Mouse (Mus musculus) bone marrow, adult 2 months (tissue): ENCODE results near the gene Cd163. TPM values are rescaled to one million over a fixed set of nuclear protein-coding genes. Genes with fewer than 3 reads are reported as not detected.
"Not testable (repeated sequence)": the region's sequence is repeated elsewhere in the genome, so short reads cannot be mapped to it uniquely, and the experiment has no call there.

Source experiments
- H3K27ac ChIP-seq: fragments of 200-500 bp; 2 replicates; pipeline ENCODE4 v1.5.1; 2012; ENCODE audit warnings: low read depth, mild to moderate bottlenecking, control low read depth, inconsistent platforms, low read length; ENCODE audit not compliant: control insufficient read depth, poor library complexity, insufficient read depth
- H3K4me1 ChIP-seq: fragments of 200-500 bp; 2 replicates; pipeline ENCODE4 v1.6.1; 2011; ENCODE audit warnings: low read length; ENCODE audit not compliant: control insufficient read depth, insufficient read depth
- H3K4me3 ChIP-seq: fragments of 200-500 bp; replicated peaks from 2 replicates; pipeline ENCODE3; 2011; ENCODE audit warnings: mild to moderate bottlenecking, low read depth, low read length, control low read depth; ENCODE audit not compliant: control insufficient read depth
- CTCF ChIP-seq: fragments of 200-500 bp; IDR thresholded peaks from 2 replicates; pipeline ENCODE4 v1.5.1; 2011; ENCODE audit warnings: low read length, control low read depth; ENCODE audit not compliant: control insufficient read depth, insufficient read depth
- POLR2A ChIP-seq: fragments of 200-500 bp; IDR thresholded peaks from 2 replicates; pipeline ENCODE4 v1.6.1; 2011; ENCODE audit warnings: low read depth, mild to moderate bottlenecking, control low read depth, low read length, borderline replicate concordance; ENCODE audit not compliant: control insufficient read depth
- WGBS: fragments of 180-500 bp; shearing (Covaris S2); methylation state at CpG from one replicate; pipeline ENCODE4 v1.1.7; 2018; 5-methylcytosine and 5-hydroxymethylcytosine counted together
- polyA plus RNA-seq: library from polyadenylated mRNA; stranded (reverse); fragments of >200 nt; gene quantifications from 2 replicates; pipeline ENCODE4 v1.2.4, GENCODE M21; 2011; ENCODE audit warnings: low replicate concordance; ENCODE audit not compliant: missing spikeins, insufficient read depth, insufficient read length

Gene Cd163
- polyA plus RNA-seq: 8.3 and 14.5 TPM in 2 replicates

GRCm38 (mm10) chr6:124304356-124304755, at the start of gene Cd163:
Gene Cd163 (plus strand): TSS chr6:124304656.
- no peak for TF ChIP-seq CTCF
- TF ChIP-seq POLR2A: no peak
- H3K4me3 ChIP-seq: no peak within 1 kb of the TSS
- 79% methylated on average over 4 of the region's 4 CpGs for WGBS
- H3K4me1 ChIP-seq: no peaks in the 10 kb centered on the region
- no peak within 1 kb of the TSS for H3K27ac ChIP-seq

- WGBS: 74% methylated on average over 6 of the region's 6 CpGs
- Histone ChIP-seq H3K4me3 (no peak overlapping the region), H3K27ac (no peak overlapping the region), H3K4me1 (no peaks in the 10 kb centered on the region)
- TF ChIP-seq POLR2A: no peak
- no peak for TF ChIP-seq CTCF
These were observed 48.6 kb upstream of the Cd163 start for GRCm38 (mm10) chr6:124255721-124256470.

GRCm38 (mm10) chr6:124260198-124260931, 44.1 kb upstream of the Cd163 start:
- Histone ChIP-seq H3K27ac (no peak overlapping the region), H3K4me1 (no peaks in the 10 kb centered on the region), H3K4me3 (no peak overlapping the region)
- WGBS: 21% methylated on average over 14 of the region's 14 CpGs
- TF ChIP-seq POLR2A: no peak
- TF ChIP-seq CTCF: peak; percentile 93

- Histone ChIP-seq H3K27ac (no peak overlapping the region), H3K4me1 (no peaks in the 10 kb centered on the region), H3K4me3 (no peak overlapping the region)
- TF ChIP-seq CTCF (peak; percentile 92), POLR2A (no peak)
- under 1% methylated on average over 3 of the region's 3 CpGs for WGBS
These were observed 41.8 kb upstream of the Cd163 start for GRCm38 (mm10) chr6:124262696-124263095.

GRCm38 (mm10) chr6:124273231-124273880, 31.1 kb upstream of the Cd163 start:
- no peak for TF ChIP-seq CTCF
- TF ChIP-seq POLR2A: no peak
- Histone ChIP-seq H3K27ac (peak overlapping the region; percentile 27; the same call in 1 of the 2 replicates), H3K4me1 (no peaks in the 10 kb centered on the region; the same call in 1 of the 2 replicates), H3K4me3 (peak overlapping the region; percentile 13)
- WGBS: 9% methylated on average over 5 of the region's 5 CpGs

GRCm38 (mm10) chr6:124277641-124278040, 26.8 kb upstream of the Cd163 start:
- no peak overlapping the region for H3K4me3 ChIP-seq
- no peak overlapping the region for H3K27ac ChIP-seq
- TF ChIP-seq POLR2A: no peak
- 81% methylated on average over 5 of the region's 5 CpGs for WGBS
- no peaks in the 10 kb centered on the region; the same call in 1 of the 2 replicates for H3K4me1 ChIP-seq

GRCm38 (mm10) chr6:124278291-124278690, 26.2 kb upstream of the Cd163 start:
- TF ChIP-seq POLR2A (no peak), CTCF (no peak)
- WGBS: 62% methylated on average over 5 of the region's 5 CpGs
- no peak overlapping the region; the same call in 1 of the 2 replicates for H3K27ac ChIP-seq
- H3K4me3 ChIP-seq: no peak overlapping the region
- H3K4me1 ChIP-seq: no peaks in the 10 kb centered on the region; the same call in 1 of the 2 replicates

- H3K4me3 ChIP-seq: no peak overlapping the region
- TF ChIP-seq CTCF: no peak
- no peak for TF ChIP-seq POLR2A
- WGBS: 45% methylated on average over 4 of the region's 4 CpGs
- no peak overlapping the region for H3K27ac ChIP-seq
- no peaks in the 10 kb centered on the region; the same call in 1 of the 2 replicates for H3K4me1 ChIP-seq
These were observed 21.7 kb upstream of the Cd163 start for GRCm38 (mm10) chr6:124282731-124283130.

GRCm38 (mm10) chr6:124297378-124297777, 7.1 kb upstream of the Cd163 start:
- not testable (repeated sequence) for H3K4me3 ChIP-seq, H3K4me1 ChIP-seq, H3K27ac ChIP-seq
- 84% methylated on average over 5 of the region's 5 CpGs for WGBS
